Mouse (Mus musculus): ENCODE measurements at regions not wholly inside any gene's neighbourhood (a gene's known extent, or its start where the extent isn't known, plus 50 kb on each side); places are given as distances from the start of the nearest gene placed in this dataset.

DNA sequence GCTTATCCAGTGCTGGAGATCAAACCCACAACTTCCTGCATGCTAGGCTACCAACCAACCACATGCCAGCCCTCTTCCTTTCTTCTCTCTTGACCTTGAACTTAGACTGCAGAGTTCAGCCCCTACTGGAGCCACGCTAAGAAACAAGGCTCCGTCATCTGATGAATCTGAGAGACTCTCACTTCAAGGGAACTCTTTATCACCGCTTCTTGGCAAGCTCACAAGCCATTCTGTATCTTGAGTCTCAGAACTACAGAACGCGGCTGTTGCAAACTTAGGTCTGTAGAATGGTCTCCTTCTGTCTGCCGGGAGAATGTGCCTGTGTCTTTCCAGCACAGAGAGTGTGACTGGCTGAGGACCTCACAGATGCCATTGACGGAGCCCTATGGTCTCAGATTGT is 69.1 kb upstream of the Kazn start:
- DNase-seq (ENCODE audit: low spot score), result no peak

DNA sequence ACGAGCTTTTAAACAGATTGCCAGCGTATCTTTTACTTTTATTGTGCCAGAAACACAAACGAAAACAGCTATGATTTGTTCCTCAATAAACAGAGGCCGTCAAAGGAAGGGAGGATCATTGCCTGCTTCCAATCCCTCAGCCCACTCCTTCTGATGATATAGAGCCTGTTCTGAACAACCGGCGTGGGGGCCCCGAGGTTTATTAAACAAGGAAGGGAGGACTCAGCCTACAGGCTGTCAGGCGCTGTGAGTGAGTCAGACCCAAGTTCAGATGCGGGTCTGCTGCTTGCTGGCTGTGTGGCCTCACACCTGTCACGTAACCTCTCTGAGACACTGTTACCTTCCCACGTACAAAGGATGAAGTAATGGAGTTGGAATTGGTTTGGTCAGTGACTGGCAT is 68.1 kb upstream of the Kazn start:
- no peak for DNase-seq (ENCODE audit: low spot score)

DNA sequence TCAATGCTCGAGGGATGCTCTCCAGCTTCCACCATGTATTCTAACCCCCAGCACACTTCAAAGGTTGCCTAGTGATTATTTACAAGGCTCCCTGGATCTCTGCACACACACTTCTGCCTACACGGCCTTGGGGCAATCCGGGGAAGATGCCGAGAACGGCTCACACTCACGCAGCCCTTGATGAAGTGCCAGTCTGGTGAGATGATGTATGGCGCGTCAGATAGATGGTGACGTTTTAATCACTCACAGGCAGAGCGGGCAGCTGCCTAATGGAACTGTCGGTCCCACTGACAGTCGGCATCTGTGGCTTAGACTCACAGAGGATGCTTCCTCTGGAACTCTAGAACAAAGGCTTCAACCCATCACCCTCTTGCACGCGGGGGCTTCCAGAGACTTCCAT is 66.9 kb upstream of the Kazn start:
- DNase-seq (ENCODE audit: low spot score), result no peak

DNA sequence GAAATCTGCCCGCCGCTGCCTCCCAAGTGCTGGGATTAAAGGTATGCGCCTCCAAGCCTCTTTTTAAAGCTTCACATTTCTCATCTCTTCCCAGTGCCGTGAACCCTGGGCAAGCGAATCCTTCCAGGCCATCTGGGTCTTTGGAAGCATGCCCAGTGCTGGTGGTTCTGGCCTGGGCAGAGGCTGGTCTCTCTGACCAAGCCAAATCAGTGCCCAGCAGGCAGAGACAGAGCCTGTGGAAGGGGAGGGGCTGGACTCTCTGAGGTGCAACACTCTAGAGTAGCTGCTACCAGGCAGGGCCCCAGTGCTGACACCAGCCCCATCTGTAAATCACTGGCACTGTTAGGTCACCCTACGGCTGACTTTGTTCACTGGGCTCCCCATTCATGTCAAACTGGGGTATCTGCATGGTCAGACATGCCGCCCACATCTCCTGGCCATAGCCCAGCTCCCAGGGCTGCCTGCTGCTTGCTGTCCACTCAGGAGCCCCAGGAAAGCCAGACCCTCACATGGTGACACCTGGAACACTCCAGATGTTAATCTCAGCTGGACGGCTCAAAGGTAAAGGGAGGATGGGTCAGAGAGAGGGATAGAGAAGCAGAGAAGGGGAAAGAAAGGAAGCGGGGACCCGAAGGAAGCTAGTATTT is 64.3 kb upstream of the Kazn start:
- DNase-seq (ENCODE audit: low spot score), result no peak

DNA sequence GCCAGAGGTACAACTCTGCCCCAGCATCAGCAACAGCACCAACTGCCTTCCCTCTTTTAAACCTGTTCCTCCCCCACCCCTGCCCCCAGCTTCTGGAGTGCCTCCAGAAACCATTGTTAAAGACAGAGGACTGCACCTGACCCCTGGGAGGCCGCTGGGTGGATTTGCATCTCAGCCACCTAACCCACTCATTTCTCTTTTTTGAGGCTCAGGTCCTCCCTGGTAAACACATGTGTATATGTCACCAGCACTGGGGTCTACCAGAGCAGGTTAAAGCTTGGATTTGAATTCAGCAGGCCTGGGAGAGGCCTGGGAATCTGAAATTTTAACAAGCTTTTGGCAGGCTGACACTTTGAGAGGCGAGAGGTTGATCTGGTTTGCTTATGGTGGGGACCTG is 63.5 kb upstream of the Kazn start:
- DNase-seq (ENCODE audit: low spot score), result no peak

DNA sequence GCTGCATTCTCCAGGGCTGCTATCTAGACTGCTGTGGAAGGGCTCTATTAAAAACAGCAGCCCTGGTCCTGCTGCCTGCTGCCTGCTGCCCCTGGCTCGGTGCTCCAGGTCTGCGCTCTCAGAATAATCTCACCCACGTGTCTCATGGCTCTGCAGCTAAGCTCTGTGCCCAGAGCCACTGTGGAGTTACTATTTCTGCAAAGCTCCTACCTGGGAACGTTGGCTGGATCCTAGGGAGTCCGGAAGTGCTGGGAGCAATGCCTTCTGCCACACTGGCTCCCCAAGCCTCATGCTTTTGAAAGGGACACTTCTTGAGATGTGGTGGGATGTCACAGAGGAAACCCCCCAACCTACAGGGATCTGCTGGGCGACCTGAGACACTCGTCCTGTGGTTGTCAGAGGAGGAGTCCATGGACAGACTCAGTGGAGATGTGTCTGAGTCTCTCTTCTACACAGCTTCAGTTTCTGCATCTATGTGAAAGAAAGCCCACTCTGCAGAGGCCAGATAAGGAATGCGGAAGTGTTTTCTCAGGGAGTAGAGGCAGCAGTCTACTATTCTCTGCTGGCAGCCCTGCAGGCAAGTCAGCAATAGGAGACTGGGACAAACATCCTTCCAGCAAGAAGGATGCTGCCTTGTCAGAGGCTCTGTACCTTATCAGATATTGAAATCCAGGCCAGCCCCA is 63.0 kb upstream of the Kazn start:
- DNase-seq (ENCODE audit: low spot score), result no peak

DNA sequence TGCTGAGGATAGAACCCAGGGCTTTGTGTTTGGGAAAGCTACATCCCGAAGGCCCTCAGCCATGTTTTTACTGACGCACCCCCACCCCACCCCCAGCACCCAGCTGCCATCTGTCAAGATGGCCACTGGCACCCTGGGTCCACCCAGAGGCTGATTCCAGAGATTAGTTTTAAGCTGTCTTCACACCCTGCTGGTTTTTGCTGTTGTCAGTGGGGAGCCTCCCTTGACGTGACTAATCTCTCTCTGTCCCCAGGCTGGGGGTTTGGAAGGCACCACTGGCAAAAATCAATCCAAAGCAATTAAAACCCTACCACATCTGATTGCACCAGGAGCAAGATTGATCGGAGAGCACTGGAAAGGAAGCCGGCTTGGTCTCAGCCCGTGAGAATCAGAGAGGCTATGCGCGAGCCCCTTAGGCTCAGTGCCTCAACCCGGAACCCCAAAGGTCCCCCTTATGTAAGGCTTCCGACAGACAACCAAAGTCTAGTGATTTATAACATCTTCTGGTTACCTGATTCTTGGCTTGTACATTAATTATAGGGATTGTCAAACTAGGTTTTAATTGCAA is 59.7 kb upstream of the Kazn start:
- no peak for DNase-seq (ENCODE audit: low spot score)

DNA sequence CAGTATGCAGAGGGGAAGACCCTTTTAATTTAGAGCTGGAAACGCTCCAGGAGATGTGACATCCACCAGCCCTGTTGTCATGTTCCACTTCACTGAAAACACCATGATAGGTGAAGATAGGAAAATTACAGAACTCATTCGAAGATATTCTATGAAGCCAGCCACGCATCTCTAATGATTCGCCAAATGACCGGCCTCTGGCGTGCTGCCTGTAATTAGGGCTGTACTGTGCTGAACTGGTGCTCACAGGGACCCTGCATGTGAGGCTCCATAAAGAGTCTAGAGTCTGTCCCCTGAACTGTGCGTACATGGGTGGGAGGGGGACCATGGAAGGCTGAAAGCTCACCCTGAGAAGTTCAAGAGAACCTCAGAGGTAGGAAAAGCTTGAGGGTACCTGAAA is 53.6 kb upstream of the Kazn start:
- DNase-seq (ENCODE audit: low spot score), result no peak

DNA sequence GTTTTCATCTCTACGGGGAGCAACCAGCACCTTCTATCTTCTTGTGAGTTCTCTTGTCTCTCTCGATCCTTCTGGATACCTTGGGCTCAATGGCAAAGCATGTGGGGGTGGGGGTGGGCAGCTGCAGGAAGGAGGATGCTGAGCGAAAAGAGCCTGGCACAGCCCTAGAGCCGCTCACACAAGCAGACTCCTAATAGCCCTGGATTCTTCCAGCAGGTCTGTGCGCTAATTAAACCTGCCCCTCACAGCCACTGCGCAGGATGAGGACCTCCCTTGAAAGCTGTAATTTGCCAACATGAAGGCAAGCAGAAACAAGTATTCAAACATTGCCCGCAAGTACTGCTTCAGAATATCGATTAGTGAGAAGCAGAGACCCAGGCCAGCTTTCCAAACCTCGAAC is 53.1 kb upstream of the Kazn start:
- DNase-seq (ENCODE audit: low spot score), result no peak

DNA sequence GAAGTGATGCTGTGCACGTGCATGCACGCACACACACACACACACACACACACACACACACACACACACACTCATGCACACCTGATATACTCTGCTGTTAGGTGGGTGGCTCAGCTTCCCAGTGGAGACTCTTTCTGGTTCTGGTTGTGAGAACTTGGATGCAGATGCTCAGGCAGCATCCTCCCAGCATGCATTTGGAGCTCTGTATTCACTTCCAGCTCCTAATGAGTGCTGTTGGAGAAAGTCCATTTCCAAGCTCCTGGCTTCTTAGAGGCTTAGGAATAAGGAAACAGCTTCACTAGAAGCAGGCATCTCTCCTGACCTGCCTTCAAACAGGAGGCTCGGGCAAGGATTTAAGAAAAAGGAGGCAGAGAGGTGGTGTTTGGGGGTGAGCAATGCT is 52.2 kb upstream of the Kazn start:
- no peak for DNase-seq (ENCODE audit: low spot score)

Data from thymus, postnatal 0 days (tissue).